Mouse (Mus musculus) midbrain, embryonic 12.5 days (tissue): ENCODE results near the gene Nisch. TPM values are rescaled to one million over a fixed set of nuclear protein-coding genes. Genes with fewer than 3 reads are reported as not detected.

ENCODE experiments used
- ATAC-seq: fragments of 200-750 bp; cut with Nextera tagmentation; 2 replicates; pipeline ENCODE4 v1.8.0; 2017; ENCODE audit warnings: low read depth, moderate TSS enrichment, moderate library complexity; ENCODE audit not compliant: low FRiP score
- H3K27ac ChIP-seq: fragments of 300-500 bp; sonication (generic); replicated peaks from 2 replicates; pipeline ENCODE4 v1.5.1; 2016; ENCODE audit warnings: mild to moderate bottlenecking
- H3K27me3 ChIP-seq: fragments of 300-500 bp; sonication (generic); 2 replicates; pipeline ENCODE4 v1.6.1; 2016; ENCODE audit warnings: mild to moderate bottlenecking
- H3K36me3 ChIP-seq: fragments of 300-500 bp; sonication (generic); 2 replicates; pipeline ENCODE4 v1.6.1; 2016
- H3K4me1 ChIP-seq: fragments of 300-500 bp; sonication (generic); 2 replicates; pipeline ENCODE4 v1.6.1; 2016
- H3K4me2 ChIP-seq: fragments of 300-500 bp; sonication (generic); replicated peaks from 2 replicates; pipeline ENCODE4 v1.6.1; 2016; ENCODE audit warnings: mild to moderate bottlenecking, moderate library complexity
- H3K4me3 ChIP-seq: fragments of 300-500 bp; sonication (generic); 2 replicates; pipeline ENCODE4 v1.5.1; 2016; ENCODE audit warnings: mild to moderate bottlenecking
- H3K9ac ChIP-seq: fragments of 300-500 bp; sonication (generic); replicated peaks from 2 replicates; pipeline ENCODE4 v1.6.1; 2016; ENCODE audit warnings: mild to moderate bottlenecking, moderate library complexity
- H3K9me3 ChIP-seq: fragments of 300-500 bp; sonication (generic); 2 replicates; pipeline ENCODE4 v1.6.1; 2016; ENCODE audit warnings: mild to moderate bottlenecking
- WGBS: fragments of 180-500 bp; shearing (Covaris S2); methylation state at CpG from one replicate; pipeline ENCODE4 v1.1.7; 2016; 5-methylcytosine and 5-hydroxymethylcytosine counted together
- polyA plus RNA-seq: library from polyadenylated mRNA; unstranded; fragments of >200 nt; fragmentation: Nextera tagmentation; extraction: Ambion mirVana; gene quantifications from 2 replicates; pipeline ENCODE4 v1.2.1, GENCODE M21; 2016

Nisch gene
- polyA plus RNA-seq, 1 experiment from 2014 or later = 480 TPM

GRCm38 (mm10) chr14:31237101-31237882 lies 20.5 kb upstream of the Nisch start:
- ATAC-seq = no peak
- 87% methylated on average over 7 of the region's 7 CpGs for WGBS

GRCm38 (mm10) chr14:31233996-31234591 lies 17.3 kb upstream of the Nisch start:
- WGBS = 24% methylated on average over 11 of the region's 11 CpGs
- ATAC-seq = peak; percentile 49; the same call in 1 of the 2 replicates
- no peak overlapping the region for H3K9ac ChIP-seq

More at GRCm38 (mm10) chr14:31237101-31237882, 20.5 kb upstream of the Nisch start:
- Histone ChIP-seq H3K4me3 (no peak overlapping the region), H3K36me3 (no peaks in the 10 kb centered on the region), H3K27me3 (no peaks in the 10 kb centered on the region), H3K27ac (no peak overlapping the region), H3K9ac (no peak overlapping the region), H3K9me3 (no peaks in the 10 kb centered on the region), H3K4me2 (no peak overlapping the region), H3K4me1 (no peaks in the 10 kb centered on the region)

DNA sequence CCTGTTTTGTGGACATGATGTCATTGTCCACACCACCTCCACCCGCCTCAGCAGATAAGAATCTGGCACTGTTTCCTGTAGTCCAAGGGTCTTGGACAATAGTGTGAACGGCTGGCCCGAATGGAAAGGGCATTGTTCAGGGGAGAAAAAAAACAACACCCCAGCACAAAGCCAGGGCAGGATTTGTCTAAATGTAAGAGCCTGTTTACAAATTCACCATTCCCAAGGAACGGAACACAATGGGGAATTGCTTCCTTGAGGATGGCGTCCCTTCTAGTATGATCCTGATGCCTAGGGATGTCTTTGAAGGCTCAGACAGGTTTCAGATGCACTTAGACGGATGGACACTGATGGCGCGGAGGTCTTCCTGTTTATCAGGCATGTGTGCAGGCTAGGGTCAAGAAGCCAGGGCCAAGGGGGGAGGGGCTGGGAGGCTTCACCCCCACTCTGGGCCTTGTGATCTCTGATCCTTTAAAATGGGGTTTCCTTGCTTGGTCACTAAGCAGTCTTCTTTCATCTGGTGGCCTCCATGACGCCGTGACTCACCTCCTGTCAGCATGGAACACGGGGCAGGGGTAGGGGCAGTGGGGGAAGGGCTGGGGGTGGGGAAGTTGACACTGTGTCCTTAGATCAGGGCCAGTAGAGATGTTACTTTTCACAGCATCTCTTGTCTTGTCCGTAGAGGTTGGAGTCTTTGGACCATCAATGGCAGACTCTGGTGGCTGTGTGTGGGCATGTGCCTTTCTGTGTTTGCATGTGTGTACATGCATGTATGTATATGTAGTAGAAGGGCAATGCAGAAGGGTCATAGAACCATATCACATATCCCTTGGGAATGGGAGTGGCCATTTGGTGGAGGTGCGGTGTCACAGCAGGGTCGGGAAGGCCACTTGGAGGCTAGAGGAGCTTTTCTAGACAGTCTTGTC lies 16.6 kb upstream of the Nisch start:
- peak; percentile 38; the same call in 1 of the 2 replicates for ATAC-seq
- H3K4me2 ChIP-seq = no peak overlapping the region
- H3K27me3 ChIP-seq = no peaks in the 10 kb centered on the region
- no peaks in the 10 kb centered on the region for H3K36me3 ChIP-seq
- no peaks in the 10 kb centered on the region for H3K9me3 ChIP-seq
- no peak overlapping the region for H3K9ac ChIP-seq
- no peak overlapping the region for H3K4me3 ChIP-seq
- 84% methylated on average over 14 of the region's 14 CpGs for WGBS
- H3K4me1 ChIP-seq = no peaks in the 10 kb centered on the region
- no peak overlapping the region for H3K27ac ChIP-seq

More at GRCm38 (mm10) chr14:31233996-31234591, 17.3 kb upstream of the Nisch start:
- Histone ChIP-seq H3K4me2 (no peak overlapping the region), H3K9me3 (no peaks in the 10 kb centered on the region), H3K27me3 (no peaks in the 10 kb centered on the region), H3K4me3 (no peak overlapping the region), H3K36me3 (no peaks in the 10 kb centered on the region), H3K4me1 (no peaks in the 10 kb centered on the region), H3K27ac (no peak overlapping the region)

DNA sequence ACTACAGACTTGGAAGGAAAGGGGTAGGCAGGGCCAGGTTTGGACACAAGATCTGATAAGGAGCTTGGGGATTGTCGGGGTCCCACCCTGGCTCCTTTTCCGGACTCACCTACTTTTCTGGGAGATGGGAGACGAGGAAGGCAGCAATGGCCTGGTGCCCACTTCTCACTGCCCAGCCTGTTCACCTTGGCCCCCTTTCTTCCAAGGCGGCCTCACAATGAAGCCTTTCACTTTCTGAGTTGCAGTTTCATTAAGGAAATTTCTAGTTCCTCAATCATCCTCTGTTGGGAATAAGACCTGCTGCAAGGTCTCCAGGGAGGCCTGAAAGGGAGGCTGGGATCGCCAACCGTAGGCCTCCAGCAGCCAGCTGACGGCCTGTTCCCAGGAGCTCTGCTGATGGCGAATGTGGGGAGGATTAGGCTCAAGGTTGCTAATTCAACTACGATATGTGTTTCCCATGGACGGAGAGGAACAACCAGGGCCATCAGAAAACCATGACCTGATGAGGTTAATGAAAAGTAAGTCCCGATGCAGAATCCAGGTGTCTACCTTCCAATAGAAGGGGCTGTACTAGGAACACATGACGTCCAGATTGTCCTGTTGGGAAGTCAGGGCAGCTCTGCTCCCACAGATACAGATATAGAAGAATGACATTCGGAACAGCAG lies 15.8 kb upstream of the Nisch start:
- Histone ChIP-seq H3K4me1 (no peaks in the 10 kb centered on the region), H3K4me3 (no peak overlapping the region), H3K27ac (no peak overlapping the region), H3K9me3 (no peaks in the 10 kb centered on the region), H3K4me2 (no peak overlapping the region), H3K27me3 (no peaks in the 10 kb centered on the region), H3K36me3 (no peaks in the 10 kb centered on the region), H3K9ac (no peak overlapping the region)
- no peak for ATAC-seq
- 83% methylated on average over 13 of the region's 13 CpGs for WGBS

GRCm38 (mm10) chr14:31230442-31230841 lies 13.7 kb upstream of the Nisch start:
- no peak for ATAC-seq
- no peak overlapping the region for H3K9ac ChIP-seq
- H3K9me3 ChIP-seq = no peaks in the 10 kb centered on the region
- no peak overlapping the region for H3K4me2 ChIP-seq
- H3K27ac ChIP-seq = no peak overlapping the region
- H3K36me3 ChIP-seq = no peaks in the 10 kb centered on the region
- H3K4me1 ChIP-seq = no peaks in the 10 kb centered on the region
- H3K27me3 ChIP-seq = no peaks in the 10 kb centered on the region
- WGBS = 68% methylated on average over 8 of the region's 8 CpGs
- H3K4me3 ChIP-seq = no peak overlapping the region

GRCm38 (mm10) chr14:31228234-31228633 lies 11.5 kb upstream of the Nisch start:
- no peak overlapping the region for H3K4me2 ChIP-seq
- no peaks in the 10 kb centered on the region for H3K4me1 ChIP-seq
- H3K27ac ChIP-seq = no peak overlapping the region
- H3K9me3 ChIP-seq = no peaks in the 10 kb centered on the region
- no peak overlapping the region for H3K4me3 ChIP-seq
- no peak for ATAC-seq
- H3K9ac ChIP-seq = no peak overlapping the region
- no peaks in the 10 kb centered on the region for H3K36me3 ChIP-seq
- no peaks in the 10 kb centered on the region for H3K27me3 ChIP-seq
- 80% methylated on average over 6 of the region's 6 CpGs for WGBS

DNA sequence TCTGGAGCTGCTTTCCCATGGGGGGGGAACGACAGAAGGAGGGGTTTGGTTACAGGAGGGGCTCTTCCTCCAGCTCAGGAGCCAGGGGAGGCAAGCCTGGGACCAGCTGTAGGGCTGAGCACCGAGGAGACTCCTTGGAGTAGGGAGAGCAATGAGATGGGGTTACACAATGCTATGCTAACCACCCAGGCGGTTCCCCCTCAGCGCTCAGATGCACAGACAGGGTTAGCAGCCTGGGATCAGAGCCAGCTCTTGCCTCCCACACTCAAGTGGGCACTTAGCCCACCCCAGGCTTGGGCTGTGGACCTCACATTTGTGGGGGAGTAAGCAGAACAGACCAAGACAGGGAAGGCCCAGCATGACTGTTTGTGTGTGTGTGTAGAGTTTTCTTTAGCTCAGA lies 10.2 kb upstream of the Nisch start:
- H3K36me3 ChIP-seq = no peaks in the 10 kb centered on the region
- WGBS = 71% methylated on average over 4 of the region's 4 CpGs

DNA sequence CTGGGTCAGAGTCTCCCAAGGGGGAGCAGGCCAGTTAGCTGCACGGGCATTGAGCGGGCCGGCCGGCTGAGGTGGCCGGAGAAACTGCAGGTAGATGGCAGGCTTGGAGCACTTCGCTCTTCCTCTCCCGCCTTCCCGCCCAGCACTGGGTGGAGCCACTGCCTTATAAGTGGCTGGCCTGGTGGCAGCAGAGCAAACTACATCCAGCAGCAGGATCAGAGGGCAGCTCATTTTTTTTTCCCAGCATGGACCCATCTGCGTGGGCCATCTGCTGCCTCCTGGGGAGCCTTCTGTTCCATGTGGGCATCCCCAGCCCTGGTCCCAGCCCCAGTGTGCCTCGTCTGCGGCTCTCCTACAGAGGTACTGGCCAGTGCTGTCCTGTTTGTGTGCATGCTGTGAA lies 920 bp upstream of the Nisch start, which contains the start of gene Sema3g:
Gene Sema3g, plus strand, starts transcription at position 195 of the 400 bp plus-strand sequence.
- WGBS = 12% methylated on average over 11 of the region's 11 CpGs
- Histone ChIP-seq H3K4me1 (peaks cover 11% of the 10 kb centered on the region), H3K4me3 (no peak within 1 kb of the TSS), H3K27me3 (peaks cover 6% of the 10 kb centered on the region; the same call in 1 of the 2 replicates), H3K9ac (no peak within 1 kb of the TSS), H3K27ac (0 out of 2 replicates have a peak within 1 kb of the TSS, but pooled peaks have one; percentile 49), H3K4me2 (0 out of 2 replicates have a peak within 1 kb of the TSS, but pooled peaks have one; percentile 7), H3K9me3 (no peaks in the 10 kb centered on the region), H3K36me3 (no peaks in the 10 kb centered on the region)
- peak; percentile 50 for ATAC-seq

More for the DNA sequence above, 10.2 kb upstream of the Nisch start:
- H3K4me3 ChIP-seq = no peak overlapping the region
- ATAC-seq = no peak
- no peak overlapping the region for H3K9ac ChIP-seq
- H3K4me1 ChIP-seq = no peaks in the 10 kb centered on the region
- no peaks in the 10 kb centered on the region for H3K27me3 ChIP-seq
- H3K9me3 ChIP-seq = no peaks in the 10 kb centered on the region
- no peak overlapping the region for H3K4me2 ChIP-seq
- H3K27ac ChIP-seq = no peak overlapping the region

GRCm38 (mm10) chr14:31215157-31216002 lies 1.4 kb downstream of the Nisch start:
- Histone ChIP-seq H3K4me3 (no peak overlapping the region), H3K27me3 (no peaks in the 10 kb centered on the region), H3K4me2 (no peak overlapping the region), H3K36me3 (no peaks in the 10 kb centered on the region), H3K27ac (no peak overlapping the region; the same call in 1 of the 2 replicates), H3K9me3 (no peaks in the 10 kb centered on the region), H3K9ac (no peak overlapping the region), H3K4me1 (peaks cover 11% of the 10 kb centered on the region)
- peak; percentile 64; the same call in 1 of the 2 replicates for ATAC-seq
- WGBS = 35% methylated on average over 15 of the region's 15 CpGs

DNA sequence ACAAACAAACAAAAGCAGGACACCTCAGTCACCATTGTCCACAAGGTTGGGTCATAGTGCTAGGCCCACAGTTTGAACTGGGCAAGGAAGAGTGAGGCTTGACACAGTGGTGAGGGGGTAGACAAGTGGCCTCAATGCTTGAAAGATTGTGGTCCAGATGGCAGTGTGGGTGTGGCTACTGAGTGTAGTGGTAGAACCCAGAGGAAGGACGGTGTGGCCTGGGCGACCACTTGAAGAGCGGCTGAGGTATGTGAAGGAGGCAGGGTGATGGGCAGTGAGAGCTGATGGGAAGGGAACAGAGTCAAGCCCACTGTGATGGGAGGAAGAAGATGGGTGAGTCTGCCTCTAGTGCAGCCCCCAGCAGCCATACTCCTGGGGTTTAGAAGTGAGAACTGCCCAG lies 2.1 kb downstream of the Nisch start:
- no peak for ATAC-seq
- WGBS = 86% methylated on average over 3 of the region's 3 CpGs

More for the DNA sequence above, 2.1 kb downstream of the Nisch start:
- Histone ChIP-seq H3K27ac (no peak overlapping the region), H3K9me3 (no peaks in the 10 kb centered on the region), H3K4me3 (no peak overlapping the region), H3K36me3 (no peaks in the 10 kb centered on the region), H3K4me2 (no peak overlapping the region), H3K27me3 (no peaks in the 10 kb centered on the region), H3K4me1 (peaks cover 11% of the 10 kb centered on the region), H3K9ac (no peak overlapping the region)
